Mouse (Mus musculus) liver, postnatal 0 days (tissue): Measurements from ENCODE around the gene Kctd17.

ENCODE experiments used
- CTCF ChIP-seq: sonication (generic); IDR thresholded peaks from 2 replicates; pipeline ENCODE4 v1.5.1; 2016; ENCODE audit warnings: antibody characterized with exemption, low read depth
- EP300 ChIP-seq: IDR thresholded peaks from 2 replicates; pipeline ENCODE4 v1.6.1; 2016; ENCODE audit warnings: antibody characterized with exemption, low read depth, mild to moderate bottlenecking

- no peak for TF ChIP-seq EP300
- TF ChIP-seq CTCF = peak; percentile 52
These were observed 53.2 kb downstream of the Kctd17 start for GRCm38 (mm10) chr15:78481448-78482000.
